Mouse (Mus musculus) spleen, adult 2 months (tissue): ENCODE measurements around the gene Suv39h2.

Source experiments
- CTCF ChIP-seq: fragments of 200-500 bp; IDR thresholded peaks from 2 replicates; pipeline ENCODE4 v1.5.1; 2011; ENCODE audit warnings: mild to moderate bottlenecking, inconsistent platforms; ENCODE audit not compliant: insufficient read depth, insufficient read length, insufficient replicate concordance; ENCODE audit errors: extremely low read depth
- POLR2A ChIP-seq: fragments of 200-500 bp; IDR thresholded peaks from 2 replicates; pipeline ENCODE4 v1.6.1; 2011; ENCODE audit warnings: low read depth, low read length, inconsistent platforms

DNA sequence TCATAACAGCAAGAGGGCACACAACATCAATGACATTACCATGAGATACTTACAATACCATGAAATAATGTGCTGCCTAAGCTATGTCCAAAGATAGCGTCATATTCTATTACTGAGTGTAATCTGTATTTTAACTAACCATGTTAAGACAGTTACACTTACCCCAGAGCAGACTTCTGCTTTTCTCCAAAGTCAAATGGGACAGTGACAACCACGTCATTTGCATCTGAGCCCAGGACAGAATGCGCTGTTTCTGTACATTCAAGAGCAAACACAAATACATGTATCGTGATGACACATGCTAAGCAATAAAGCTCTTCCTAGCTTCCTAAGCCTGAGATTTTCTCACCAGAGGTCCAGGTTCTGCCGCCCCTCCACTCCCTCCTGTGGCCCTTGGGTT, 26.1 kb upstream of the Suv39h2 start:
- TF ChIP-seq CTCF: no peak
- TF ChIP-seq POLR2A: no peak
